Mouse (Mus musculus) brain, embryonic 14.5 days (tissue): ENCODE data around the gene Igf2.

Source experiments
- CTCF ChIP-seq: fragments of 200-500 bp; IDR thresholded peaks from 2 replicates; pipeline ENCODE4 v1.5.1; 2012; ENCODE audit warnings: inconsistent platforms, mild to moderate bottlenecking, moderate library complexity, borderline replicate concordance; ENCODE audit not compliant: insufficient read depth, insufficient read length; ENCODE audit errors: extremely low read depth
- POLR2A ChIP-seq: fragments of 200-500 bp; IDR thresholded peaks from 2 replicates; pipeline ENCODE4 v1.6.1; 2012; ENCODE audit warnings: mild to moderate bottlenecking, inconsistent platforms, borderline replicate concordance; ENCODE audit not compliant: poor library complexity, insufficient read depth, insufficient read length, severe bottlenecking; ENCODE audit errors: extremely low read depth

- TF ChIP-seq POLR2A (no peak), CTCF (no peak)
Measured at GRCm38 (mm10) chr7:142666659-142667058, at the start of gene Igf2.
